In the genomic region with DNA sequence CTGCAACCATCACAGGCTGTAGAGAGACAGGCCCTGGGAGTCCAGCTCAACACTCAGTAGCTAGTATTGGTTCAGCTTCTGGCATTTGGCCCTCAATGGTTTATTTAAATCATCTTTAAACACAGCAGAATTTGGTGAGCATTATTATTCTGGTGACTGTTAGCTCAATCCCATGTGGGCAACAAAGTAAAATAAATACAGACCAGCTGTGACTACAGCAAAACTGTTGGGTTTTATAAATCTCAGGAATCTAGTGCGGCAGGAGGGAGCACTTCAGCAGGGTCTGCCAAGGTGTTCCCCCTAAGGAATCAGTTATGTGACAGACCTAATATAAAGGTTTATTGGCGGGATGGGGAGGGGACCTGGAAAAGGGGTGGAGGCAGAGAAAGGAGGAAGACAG, we compare ENCODE assay signal across 15 mouse cellular contexts.
"Had no signal": no experiment of that assay in that cellular context is flagged by ENCODE, and none has a peak within 500 bp of the region (broad histone marks: within the 10 kb centered on the region; RNA-seq: fewer than 3 reads in every experiment).

No protein-coding gene starts in this region.

- H3K4me2 ChIP-seq: neural tube, embryonic 15.5 days; stomach, embryonic 15.5 days had no signal

- H3K4me3 ChIP-seq: neural tube, embryonic 15.5 days; stomach, embryonic 15.5 days had no signal

- H3K27ac ChIP-seq: neural tube, embryonic 15.5 days; stomach, embryonic 15.5 days; stomach, postnatal 0 days had no signal

- H3K9me3 ChIP-seq: neural tube, embryonic 15.5 days; stomach, embryonic 15.5 days had no signal

- H3K4me1 ChIP-seq: neural tube, embryonic 15.5 days; stomach, embryonic 15.5 days had no signal

- H3K36me3 ChIP-seq: neural tube, embryonic 15.5 days; stomach, embryonic 15.5 days had no signal

- H3K9ac ChIP-seq: neural tube, embryonic 15.5 days; stomach, embryonic 15.5 days had no signal

- DNase-seq: retina, postnatal 1 day; right cerebral cortex, adult 18-20 months; right cerebral cortex, postnatal 14 days; right cerebral cortex, postnatal 25 days; right cerebral cortex, postnatal 4 days; spleen, adult 18-20 months; thymus, adult 18-20 months; thymus, adult 2 months; thymus, postnatal 14 days; thymus, postnatal 25 days; thymus, postnatal 36 days; thymus, postnatal 4 days had no signal

- H3K27me3 ChIP-seq: stomach, embryonic 15.5 days had no signal
